Mouse (Mus musculus): ENCODE data around the gene Lrp1. TPM values are rescaled to one million over a fixed set of nuclear protein-coding genes. Genes with fewer than 3 reads are reported as not detected.

Lrp1 gene
- polyA plus RNA-seq, 1 experiment from 2014 or later, result 35.7 TPM

DNA sequence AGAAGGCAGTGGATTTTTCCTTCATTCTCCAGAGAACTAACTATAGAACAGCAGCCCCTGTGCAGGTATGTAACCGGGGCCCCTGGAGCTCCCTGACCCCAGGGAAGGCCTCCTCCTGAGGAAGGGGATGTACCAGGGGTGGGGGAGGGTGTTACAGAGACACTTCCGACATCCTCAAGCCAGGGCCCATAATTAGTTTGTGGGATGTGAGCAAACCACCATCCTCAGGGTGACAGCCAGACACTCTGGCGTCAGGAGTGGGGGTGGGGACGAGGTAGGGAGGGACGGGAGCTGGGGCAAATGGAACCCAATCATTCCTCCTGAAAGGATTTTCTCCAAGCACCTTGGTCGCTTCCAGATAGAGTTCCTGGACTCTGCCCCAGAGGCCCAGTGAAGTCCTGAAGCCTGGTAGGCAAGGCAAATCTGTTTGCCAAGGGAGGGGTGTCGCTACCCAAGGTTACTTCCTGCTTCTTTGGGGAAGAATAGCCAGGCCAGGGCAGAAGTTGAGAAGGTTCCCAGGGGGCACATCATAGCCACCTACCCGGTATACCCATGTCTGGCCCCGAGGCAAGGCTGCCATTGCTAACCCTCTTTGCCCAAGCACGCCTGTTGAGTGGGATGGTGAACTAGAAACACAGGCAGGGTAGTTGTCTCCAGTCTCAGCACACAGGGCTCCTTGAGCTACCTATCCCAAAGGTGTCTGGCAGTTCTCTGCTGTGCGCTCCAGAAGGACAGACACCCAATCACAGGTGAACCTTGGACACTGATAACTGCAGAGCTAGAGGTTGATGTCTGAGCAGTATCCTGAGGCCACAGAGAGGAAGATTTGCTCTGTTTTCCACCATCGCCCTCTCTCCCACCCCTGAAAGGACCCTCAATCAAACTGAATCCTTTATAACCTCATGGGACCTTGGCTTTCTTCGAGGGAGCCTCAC is 17.2 kb downstream of the Lrp1 start:
- H3K27ac ChIP-seq (ENCODE audit: low read depth, low read length), result peak overlapping the region; percentile 45; the same call in 1 of the 2 replicates
- peaks cover 5% of the 10 kb centered on the region; the same call in 1 of the 2 replicates for H3K36me3 ChIP-seq (ENCODE audit: control insufficient read depth, insufficient read depth, low read length)
- 37% methylated on average over 13 of the region's 13 CpGs for WGBS
- 0 out of 2 replicates have a peak, but pooled peaks cover 3% of the 10 kb centered on the region for H3K27me3 ChIP-seq (replicated peaks; ENCODE audit: control insufficient read depth, insufficient read depth, low read length)
- H3K4me2 ChIP-seq, result peak overlapping the region; percentile 16; the same call in 1 of the 2 replicates
- H3K4me3 ChIP-seq (ENCODE audit: low read depth, low read length), result no peak overlapping the region
- no peak overlapping the region for H3K9ac ChIP-seq (ENCODE audit: low read depth, low read length)
- peaks cover 39% of the 10 kb centered on the region for H3K4me1 ChIP-seq (replicated peaks; ENCODE audit: control insufficient read depth, insufficient read depth, low read length)
- DNase-seq (ENCODE audit: low spot score) (no peak), ATAC-seq (replicated peaks; ENCODE audit: low FRiP score) (no peak)
- H3K9me3 ChIP-seq (ENCODE audit: control insufficient read depth, low read length), result no peaks in the 10 kb centered on the region

- Histone ChIP-seq H3K4me1 (replicated peaks; ENCODE audit: control insufficient read depth, insufficient read depth, low read length) (peaks cover 42% of the 10 kb centered on the region), H3K9ac (ENCODE audit: low read depth, low read length) (no peak overlapping the region), H3K36me3 (ENCODE audit: control insufficient read depth, insufficient read depth, low read length) (peaks cover 5% of the 10 kb centered on the region; the same call in 1 of the 2 replicates), H3K4me2 (no peak overlapping the region), H3K9me3 (ENCODE audit: control insufficient read depth, low read length) (no peaks in the 10 kb centered on the region), H3K27ac (ENCODE audit: low read depth, low read length) (no peak overlapping the region), H3K27me3 (replicated peaks; ENCODE audit: control insufficient read depth, insufficient read depth, low read length) (0 out of 2 replicates have a peak, but pooled peaks cover 3% of the 10 kb centered on the region), H3K4me3 (ENCODE audit: low read depth, low read length) (no peak overlapping the region)
- ATAC-seq (replicated peaks; ENCODE audit: low FRiP score), result no peak
- DNase-seq (ENCODE audit: low spot score), result no peak
- WGBS, result 86% methylated on average over 6 of the region's 6 CpGs
Measured at GRCm38 (mm10) chr10:127602194-127602593, 18.8 kb downstream of the Lrp1 start.

- Histone ChIP-seq H3K9me3 (ENCODE audit: control insufficient read depth, low read length) (no peaks in the 10 kb centered on the region), H3K4me1 (replicated peaks; ENCODE audit: control insufficient read depth, insufficient read depth, low read length) (peaks cover 48% of the 10 kb centered on the region), H3K4me3 (ENCODE audit: low read depth, low read length) (no peak overlapping the region), H3K9ac (ENCODE audit: low read depth, low read length) (no peak overlapping the region), H3K4me2 (0 out of 2 replicates have a peak overlapping the region, but pooled peaks have one; percentile 1), H3K36me3 (ENCODE audit: control insufficient read depth, insufficient read depth, low read length) (peaks cover 6% of the 10 kb centered on the region; the same call in 1 of the 2 replicates), H3K27ac (ENCODE audit: low read depth, low read length) (peak overlapping the region; percentile 46), H3K27me3 (replicated peaks; ENCODE audit: control insufficient read depth, insufficient read depth, low read length) (0 out of 2 replicates have a peak, but pooled peaks cover 3% of the 10 kb centered on the region)
- no peak for ATAC-seq (replicated peaks; ENCODE audit: low FRiP score)
- WGBS, result 59% methylated on average over 17 of the region's 17 CpGs
- DNase-seq (ENCODE audit: low spot score), result no peak
Measured at GRCm38 (mm10) chr10:127599779-127600541, 21.0 kb downstream of the Lrp1 start.

- H3K27me3 ChIP-seq (replicated peaks; ENCODE audit: control insufficient read depth, insufficient read depth, low read length), result 0 out of 2 replicates have a peak, but pooled peaks cover 5% of the 10 kb centered on the region
- no peak overlapping the region for H3K4me2 ChIP-seq
- no peak for DNase-seq (ENCODE audit: low spot score)
- no peak overlapping the region for H3K27ac ChIP-seq (ENCODE audit: low read depth, low read length)
- 70% methylated on average over 11 of the region's 11 CpGs for WGBS
- peaks cover 41% of the 10 kb centered on the region for H3K4me1 ChIP-seq (replicated peaks; ENCODE audit: control insufficient read depth, insufficient read depth, low read length)
- H3K36me3 ChIP-seq (ENCODE audit: control insufficient read depth, insufficient read depth, low read length), result peaks cover 9% of the 10 kb centered on the region; the same call in 1 of the 2 replicates
- H3K9ac ChIP-seq (ENCODE audit: low read depth, low read length), result no peak overlapping the region
- H3K9me3 ChIP-seq (ENCODE audit: control insufficient read depth, low read length), result no peaks in the 10 kb centered on the region
- ATAC-seq (replicated peaks; ENCODE audit: low FRiP score), result no peak
- H3K4me3 ChIP-seq (ENCODE audit: low read depth, low read length), result no peak overlapping the region
Measured at GRCm38 (mm10) chr10:127599252-127599651, 21.7 kb downstream of the Lrp1 start.

- Histone ChIP-seq H3K9me3 (ENCODE audit: control insufficient read depth, low read length) (no peaks in the 10 kb centered on the region), H3K27me3 (replicated peaks; ENCODE audit: control insufficient read depth, insufficient read depth, low read length) (0 out of 2 replicates have a peak, but pooled peaks cover 5% of the 10 kb centered on the region), H3K27ac (ENCODE audit: low read depth, low read length) (no peak overlapping the region), H3K4me1 (replicated peaks; ENCODE audit: control insufficient read depth, insufficient read depth, low read length) (peaks cover 36% of the 10 kb centered on the region), H3K4me2 (no peak overlapping the region), H3K4me3 (ENCODE audit: low read depth, low read length) (no peak overlapping the region), H3K36me3 (ENCODE audit: control insufficient read depth, insufficient read depth, low read length) (peaks cover 9% of the 10 kb centered on the region; the same call in 1 of the 2 replicates), H3K9ac (ENCODE audit: low read depth, low read length) (no peak overlapping the region)
- DNase-seq (ENCODE audit: low spot score), result no peak
- 55% methylated on average over 8 of the region's 8 CpGs for WGBS
- no peak for ATAC-seq (replicated peaks; ENCODE audit: low FRiP score)
Measured at GRCm38 (mm10) chr10:127598607-127599006, 22.3 kb downstream of the Lrp1 start.

- WGBS, result 77% methylated on average over 5 of the region's 5 CpGs
- H3K9ac ChIP-seq (ENCODE audit: low read depth, low read length), result no peak overlapping the region
Measured at GRCm38 (mm10) chr10:127597311-127597901, 23.5 kb downstream of the Lrp1 start.

GRCm38 (mm10) chr10:127596321-127596941 is 24.5 kb downstream of the Lrp1 start:
- peak overlapping the region; percentile 49; the same call in 1 of the 2 replicates for H3K27ac ChIP-seq (ENCODE audit: low read depth, low read length)
- no peak overlapping the region for H3K9ac ChIP-seq (ENCODE audit: low read depth, low read length)
- no peak for ATAC-seq (replicated peaks; ENCODE audit: low FRiP score)

More at GRCm38 (mm10) chr10:127597311-127597901, 23.5 kb downstream of the Lrp1 start:
- Histone ChIP-seq H3K4me2 (no peak overlapping the region), H3K9me3 (ENCODE audit: control insufficient read depth, low read length) (no peaks in the 10 kb centered on the region), H3K4me1 (replicated peaks; ENCODE audit: control insufficient read depth, insufficient read depth, low read length) (peaks cover 32% of the 10 kb centered on the region), H3K36me3 (ENCODE audit: control insufficient read depth, insufficient read depth, low read length) (peaks cover 6% of the 10 kb centered on the region; the same call in 1 of the 2 replicates), H3K4me3 (ENCODE audit: low read depth, low read length) (no peak overlapping the region), H3K27ac (ENCODE audit: low read depth, low read length) (peak overlapping the region; percentile 49; the same call in 1 of the 2 replicates), H3K27me3 (replicated peaks; ENCODE audit: control insufficient read depth, insufficient read depth, low read length) (0 out of 2 replicates have a peak, but pooled peaks cover 2% of the 10 kb centered on the region)
- ATAC-seq (replicated peaks; ENCODE audit: low FRiP score) (no peak), DNase-seq (ENCODE audit: low spot score) (no peak)

More at GRCm38 (mm10) chr10:127596321-127596941, 24.5 kb downstream of the Lrp1 start:
- DNase-seq (ENCODE audit: low spot score), result no peak
- 0 out of 2 replicates have a peak, but pooled peaks cover 2% of the 10 kb centered on the region for H3K27me3 ChIP-seq (replicated peaks; ENCODE audit: control insufficient read depth, insufficient read depth, low read length)
- WGBS, result 41% methylated on average over 7 of the region's 7 CpGs
- H3K4me1 ChIP-seq (replicated peaks; ENCODE audit: control insufficient read depth, insufficient read depth, low read length), result peaks cover 37% of the 10 kb centered on the region
- H3K36me3 ChIP-seq (ENCODE audit: control insufficient read depth, insufficient read depth, low read length), result peaks cover 4% of the 10 kb centered on the region; the same call in 1 of the 2 replicates
- no peak overlapping the region for H3K4me3 ChIP-seq (ENCODE audit: low read depth, low read length)
- H3K4me2 ChIP-seq, result no peak overlapping the region
- no peaks in the 10 kb centered on the region for H3K9me3 ChIP-seq (ENCODE audit: control insufficient read depth, low read length)

Data from liver, embryonic 11.5 days (tissue).